Mouse (Mus musculus): ENCODE results near the gene Sppl3.

The Sppl3 gene

GRCm38 (mm10) chr5:115010577-115011216 is at the start of gene Sppl3:
Gene Sppl3 (plus strand): TSS chr5:115011137.
- DNase-seq = peak; percentile 93 to 98

GRCm38 (mm10) chr5:114961590-114962360 is 49.2 kb upstream of the Sppl3 start:
- DNase-seq = peak in 1 of 2 experiments; percentile 62

GRCm38 (mm10) chr5:114964315-114964966 is 46.5 kb upstream of the Sppl3 start:
- DNase-seq = peak; percentile 68 to 72

GRCm38 (mm10) chr5:114964967-114965898 is 45.7 kb upstream of the Sppl3 start:
- DNase-seq = peak; percentile 74 to 85

GRCm38 (mm10) chr5:114967523-114968268 is 43.2 kb upstream of the Sppl3 start:
- DNase-seq = peak; percentile 38 to 54

- DNase-seq = peak in 1 of 2 experiments; percentile 76
Measured at GRCm38 (mm10) chr5:114968651-114969050, 42.3 kb upstream of the Sppl3 start.

GRCm38 (mm10) chr5:114969064-114969463 is 41.9 kb upstream of the Sppl3 start:
- DNase-seq = peak; percentile 88 to 92

- peak; percentile 30 to 33 for DNase-seq
Measured at GRCm38 (mm10) chr5:114969609-114970215, 41.2 kb upstream of the Sppl3 start.

- peak; percentile 77 to 82 for DNase-seq
Measured at GRCm38 (mm10) chr5:114970824-114971227, 40.1 kb upstream of the Sppl3 start, which contains the start of gene Hnf1a. Gene Hnf1a (minus strand): TSS chr5:114971094.

GRCm38 (mm10) chr5:114972201-114972600 is 38.7 kb upstream of the Sppl3 start:
- no peak for DNase-seq

GRCm38 (mm10) chr5:114973131-114973530 is 37.8 kb upstream of the Sppl3 start:
- peak; percentile 58 to 76 for DNase-seq

- DNase-seq = no peak
Measured at GRCm38 (mm10) chr5:114976935-114977334, 34.0 kb upstream of the Sppl3 start.

- DNase-seq = peak; percentile 32 to 66
Measured at GRCm38 (mm10) chr5:114978473-114978872, 32.5 kb upstream of the Sppl3 start.

- DNase-seq = peak; percentile 35 to 43
Measured at GRCm38 (mm10) chr5:114978888-114979249, 32.1 kb upstream of the Sppl3 start.

- DNase-seq = peak; percentile 61 to 79
Measured at GRCm38 (mm10) chr5:114979250-114980121, 31.5 kb upstream of the Sppl3 start.

- DNase-seq = peak in 1 of 2 experiments; percentile 18
Measured at GRCm38 (mm10) chr5:114980122-114980748, 30.7 kb upstream of the Sppl3 start.

GRCm38 (mm10) chr5:114982001-114982400 is 28.9 kb upstream of the Sppl3 start:
- no peak for DNase-seq

GRCm38 (mm10) chr5:114985074-114985473 is 25.9 kb upstream of the Sppl3 start:
- no peak for DNase-seq

GRCm38 (mm10) chr5:114996447-114996846 is 14.5 kb upstream of the Sppl3 start:
- no peak for DNase-seq

- DNase-seq = no peak
Measured at GRCm38 (mm10) chr5:114997327-114997726, 13.6 kb upstream of the Sppl3 start.

Measured in kidney, postnatal 36 days (tissue).